Mouse (Mus musculus) thymus, adult 2 months (tissue): ENCODE results near the gene Tmem102. TPM values are rescaled to one million over a fixed set of nuclear protein-coding genes. Genes with fewer than 3 reads are reported as not detected.

Experiments
- DNase-seq: peaks from one replicate; pipeline ENCODE4 v3.0.0; 2021
- H3K27ac ChIP-seq: fragments of 200-500 bp; 2 replicates; pipeline ENCODE4 v1.5.1; 2012; ENCODE audit warnings: low read length, control low read depth; ENCODE audit not compliant: control insufficient read depth, insufficient read depth
- H3K27me3 ChIP-seq: fragments of 200-500 bp; 2 replicates; pipeline ENCODE4 v1.6.1; 2012; ENCODE audit warnings: mild to moderate bottlenecking, low read length, moderate library complexity, mixed read lengths; ENCODE audit not compliant: control insufficient read depth, insufficient read depth
- H3K36me3 ChIP-seq: fragments of 200-500 bp; 2 replicates; pipeline ENCODE4 v1.6.1; 2012; ENCODE audit warnings: mild to moderate bottlenecking, low read length, moderate library complexity; ENCODE audit not compliant: control insufficient read depth, insufficient read depth
- H3K4me1 ChIP-seq: fragments of 200-500 bp; replicated peaks from 2 replicates; pipeline ENCODE4 v1.6.1; 2012; ENCODE audit warnings: low read length; ENCODE audit not compliant: control insufficient read depth, insufficient read depth
- H3K4me3 ChIP-seq: fragments of 200-500 bp; 2 replicates; pipeline ENCODE4 v1.5.1; 2012; ENCODE audit warnings: mild to moderate bottlenecking, low read length, control low read depth, moderate library complexity; ENCODE audit not compliant: control insufficient read depth, insufficient read depth
- CTCF ChIP-seq: fragments of 200-500 bp; IDR thresholded peaks from 2 replicates; pipeline ENCODE4 v1.5.1; 2012; ENCODE audit warnings: mild to moderate bottlenecking, control low read depth, low read length, moderate library complexity, borderline replicate concordance; ENCODE audit not compliant: control insufficient read depth, poor library complexity, insufficient read depth; ENCODE audit errors: extremely low read depth
- POLR2A ChIP-seq: fragments of 200-500 bp; IDR thresholded peaks from 2 replicates; pipeline ENCODE4 v1.6.1; 2012; ENCODE audit warnings: mild to moderate bottlenecking, low read length, control low read depth, moderate library complexity; ENCODE audit not compliant: control insufficient read depth, poor library complexity, insufficient read depth; ENCODE audit errors: extremely low read depth
- WGBS: fragments of 180-500 bp; shearing (Covaris S2); methylation state at CpG from one replicate; pipeline ENCODE4 v1.1.7; 2018; 5-methylcytosine and 5-hydroxymethylcytosine counted together
- polyA plus RNA-seq: library from polyadenylated mRNA; depleted of rRNA; stranded (reverse); fragments of >200 nt; gene quantifications from 2 replicates; pipeline ENCODE4 v1.2.3, GENCODE M21; 2012; rRNA removed

Gene Tmem102
- polyA plus RNA-seq, result 4.7 and 5.1 TPM in 2 replicates

- no peak within 1 kb of the TSS for H3K27ac ChIP-seq
- 67% methylated on average over 29 of the region's 29 CpGs for WGBS
- no peak for DNase-seq
Observed at GRCm38 (mm10) chr11:69804972-69805909, at the start of gene Tmem102. Tmem102 (minus strand) TSS chr11:69805624.

GRCm38 (mm10) chr11:69854680-69855079 lies 49.3 kb upstream of the Tmem102 start:
- H3K4me1 ChIP-seq, result peaks cover 30% of the 10 kb centered on the region
- no peak for DNase-seq
- TF ChIP-seq POLR2A (no peak), CTCF (no peak)
- no peaks in the 10 kb centered on the region for H3K36me3 ChIP-seq
- no peaks in the 10 kb centered on the region for H3K27me3 ChIP-seq
- WGBS, result 45% methylated on average over 10 of the region's 10 CpGs
- H3K27ac ChIP-seq, result no peak overlapping the region
- no peak overlapping the region for H3K4me3 ChIP-seq

More at GRCm38 (mm10) chr11:69804972-69805909, at the start of gene Tmem102:
- peaks cover 20% of the 10 kb centered on the region; the same call in 1 of the 2 replicates for H3K27me3 ChIP-seq
- H3K4me1 ChIP-seq, result peaks cover 34% of the 10 kb centered on the region
- no peaks in the 10 kb centered on the region for H3K36me3 ChIP-seq
- TF ChIP-seq CTCF, result no peak
- H3K4me3 ChIP-seq, result no peak within 1 kb of the TSS

GRCm38 (mm10) chr11:69853994-69854393 lies 48.6 kb upstream of the Tmem102 start:
- TF ChIP-seq CTCF, result no peak
- TF ChIP-seq POLR2A, result no peak
- Histone ChIP-seq H3K36me3 (no peaks in the 10 kb centered on the region), H3K27ac (no peak overlapping the region), H3K27me3 (no peaks in the 10 kb centered on the region), H3K4me3 (no peak overlapping the region), H3K4me1 (peaks cover 36% of the 10 kb centered on the region)
- WGBS, result 47% methylated on average over 7 of the region's 7 CpGs
- peak; percentile 42 for DNase-seq

DNA sequence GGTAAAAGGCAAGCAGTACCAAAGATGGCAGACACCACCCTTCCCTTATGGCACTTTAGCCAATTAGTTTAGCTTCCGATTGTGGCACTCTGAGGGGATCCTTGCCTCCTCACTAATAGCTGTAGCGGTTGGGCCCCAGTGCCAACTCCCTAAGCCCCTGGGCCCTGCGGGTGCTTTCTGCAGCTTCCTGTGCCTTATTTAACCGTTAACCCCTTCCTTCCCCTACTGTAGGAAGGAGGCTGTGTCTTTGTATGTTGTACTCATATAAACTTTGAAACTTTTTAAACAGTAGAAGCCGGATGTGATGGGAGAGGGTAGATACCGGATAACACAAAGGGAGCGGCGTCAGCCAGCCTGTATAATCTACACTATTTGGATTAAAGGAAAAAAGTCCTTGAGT lies 45.3 kb upstream of the Tmem102 start:
- no peaks in the 10 kb centered on the region for H3K27me3 ChIP-seq
- peak overlapping the region; percentile 15 for H3K4me3 ChIP-seq
- H3K36me3 ChIP-seq, result no peaks in the 10 kb centered on the region
- 15% methylated on average over 8 of the region's 8 CpGs for WGBS
- peaks cover 55% of the 10 kb centered on the region for H3K4me1 ChIP-seq
- peak; percentile 39 for DNase-seq
- peak overlapping the region; percentile 67 for H3K27ac ChIP-seq
- TF ChIP-seq CTCF (no peak), POLR2A (no peak)

DNA sequence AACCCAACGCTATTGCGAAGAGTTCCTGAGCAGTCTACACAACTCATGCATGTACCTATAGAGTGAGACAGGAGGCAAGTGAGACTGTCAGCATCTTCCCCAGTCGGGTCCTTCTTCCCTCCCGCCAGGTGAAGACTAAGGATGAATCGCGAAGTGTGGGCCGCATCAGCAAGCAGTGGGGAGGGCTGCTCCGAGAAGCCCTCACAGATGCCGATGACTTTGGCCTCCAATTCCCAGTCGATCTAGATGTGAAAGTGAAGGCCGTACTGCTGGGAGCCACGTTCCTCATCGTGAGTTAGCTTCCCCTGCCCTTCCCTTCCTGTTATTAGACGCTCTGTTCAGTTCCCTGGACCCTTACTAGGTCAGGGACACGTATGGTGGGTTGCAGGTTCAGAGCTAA lies 44.5 kb upstream of the Tmem102 start:
- 90% methylated on average over 15 of the region's 15 CpGs for WGBS
- Histone ChIP-seq H3K27me3 (no peaks in the 10 kb centered on the region), H3K36me3 (no peaks in the 10 kb centered on the region), H3K4me3 (no peak overlapping the region), H3K27ac (peak overlapping the region; percentile 67), H3K4me1 (peaks cover 54% of the 10 kb centered on the region)
- DNase-seq, result no peak
- TF ChIP-seq CTCF (no peak), POLR2A (no peak)

GRCm38 (mm10) chr11:69849128-69849527 lies 43.7 kb upstream of the Tmem102 start:
- DNase-seq, result no peak
- 72% methylated on average over 9 of the region's 9 CpGs for WGBS
- Histone ChIP-seq H3K4me1 (peaks cover 48% of the 10 kb centered on the region), H3K27me3 (no peaks in the 10 kb centered on the region), H3K27ac (peak overlapping the region; percentile 63; the same call in 1 of the 2 replicates), H3K4me3 (no peak overlapping the region), H3K36me3 (no peaks in the 10 kb centered on the region)
- TF ChIP-seq CTCF (no peak), POLR2A (no peak)

GRCm38 (mm10) chr11:69848021-69848420 lies 42.6 kb upstream of the Tmem102 start:
- WGBS, result 98% methylated on average over 6 of the region's 6 CpGs
- TF ChIP-seq POLR2A (no peak), CTCF (no peak)
- no peak overlapping the region for H3K4me3 ChIP-seq
- no peaks in the 10 kb centered on the region for H3K27me3 ChIP-seq
- no peak overlapping the region for H3K27ac ChIP-seq
- H3K36me3 ChIP-seq, result no peaks in the 10 kb centered on the region
- H3K4me1 ChIP-seq, result peaks cover 42% of the 10 kb centered on the region
- DNase-seq, result no peak
